Comparison of ENCODE assay signal across 14 mouse cellular contexts in genomic region chr7:81615031-81615430, GRCm38 (mm10). TPM values are rescaled to one million over a fixed set of nuclear protein-coding genes. Genes with fewer than 3 reads are reported as not detected.
"Had no signal": no experiment of that assay in that cellular context is flagged by ENCODE, and none has a peak within 500 bp of the region (broad histone marks: within the 10 kb centered on the region; RNA-seq: fewer than 3 reads in every experiment).

No protein-coding gene starts in this region.

- H3K4me1 ChIP-seq: midbrain, embryonic 13.5 days; midbrain, embryonic 15.5 days; neural tube, embryonic 12.5 days; stomach, embryonic 15.5 days had no signal

- H3K27me3 ChIP-seq: midbrain, embryonic 13.5 days; midbrain, embryonic 15.5 days; neural tube, embryonic 12.5 days; stomach, embryonic 15.5 days had no signal

- ATAC-seq: midbrain, embryonic 13.5 days; midbrain, embryonic 15.5 days had no signal

- H3K27ac ChIP-seq: midbrain, embryonic 10.5 days; midbrain, embryonic 13.5 days; midbrain, embryonic 15.5 days; neural tube, embryonic 12.5 days; stomach, embryonic 15.5 days; stomach, postnatal 0 days had no signal

- H3K4me3 ChIP-seq: midbrain, embryonic 10.5 days; midbrain, embryonic 13.5 days; midbrain, embryonic 15.5 days; neural tube, embryonic 12.5 days; stomach, embryonic 15.5 days had no signal

- H3K9me3 ChIP-seq: midbrain, embryonic 10.5 days; midbrain, embryonic 13.5 days; midbrain, embryonic 15.5 days; neural tube, embryonic 12.5 days; stomach, embryonic 15.5 days had no signal

- H3K4me2 ChIP-seq: lung, embryonic 14.5 days; midbrain, embryonic 13.5 days; midbrain, embryonic 15.5 days; neural tube, embryonic 12.5 days; stomach, embryonic 15.5 days had no signal

- H3K9ac ChIP-seq: lung, embryonic 14.5 days; midbrain, embryonic 13.5 days; midbrain, embryonic 15.5 days; neural tube, embryonic 12.5 days; stomach, embryonic 15.5 days had no signal

- DNase-seq: lung, adult 18-20 months; lung, embryonic 14.5 days; lung, postnatal 10 days; lung, postnatal 4 days; right cerebral cortex, postnatal 14 days; thymus, adult 2 months; thymus, postnatal 25 days; thymus, postnatal 4 days had no signal

- H3K36me3 ChIP-seq: midbrain, embryonic 10.5 days; midbrain, embryonic 15.5 days; neural tube, embryonic 12.5 days; stomach, embryonic 15.5 days had no signal

RNA-seq across cellular contexts. Expression of gene Fsd2, which starts 48.3 kb away (rescaled TPM):
- polyA plus RNA-seq: midbrain, embryonic 10.5 days had no signal
